Mouse (Mus musculus): Measurements from ENCODE around the gene Olfr62.
A peak's percentile ranks its signal among the peaks of the same experiment; 100 is the strongest.

Gene Olfr62

DNA sequence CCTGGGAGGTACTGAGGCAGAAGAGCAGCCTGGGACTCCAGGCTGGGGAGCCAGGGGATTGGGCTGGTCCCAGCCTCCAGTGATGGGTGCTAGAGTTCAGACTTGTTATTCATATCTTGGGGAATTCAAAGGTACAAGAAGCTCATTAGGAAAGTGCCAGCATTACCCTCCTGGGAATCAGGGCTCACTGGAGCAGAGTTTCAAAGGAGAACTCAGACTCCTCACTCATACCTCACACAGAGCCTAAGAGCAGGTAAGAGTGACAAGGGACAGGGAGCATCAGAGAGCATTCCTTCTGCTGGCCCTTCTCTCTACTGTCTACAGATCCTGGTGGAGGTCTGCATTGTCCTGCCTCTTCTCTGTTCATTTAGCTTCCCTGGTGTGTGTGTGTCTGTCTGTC lies at the start of gene Olfr62:
Gene Olfr62, plus strand, starts transcription at position 301 of the 400 bp plus-strand sequence.
- DNase-seq (ENCODE audit: low spot score in 2 of 2), result no peak

DNA sequence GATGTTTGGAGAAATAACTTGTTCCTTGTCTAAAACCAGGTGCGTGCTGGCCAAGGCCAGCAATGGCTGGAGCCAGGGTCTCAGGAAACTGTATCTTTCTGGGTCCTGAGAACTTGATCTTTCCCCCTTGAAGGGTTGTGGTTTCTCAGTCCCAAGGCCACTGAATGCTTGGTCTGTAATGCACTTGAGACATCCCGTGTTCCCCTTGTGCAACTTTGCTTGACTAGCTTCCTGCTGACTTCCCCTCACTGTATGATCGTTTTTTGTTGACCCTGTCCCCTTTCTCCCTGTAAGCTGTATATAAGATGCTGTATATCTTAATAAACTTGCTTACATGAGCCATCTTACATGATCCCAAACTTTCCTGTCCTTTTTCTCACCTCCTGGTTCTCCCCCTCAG lies 48.9 kb upstream of the Olfr62 start:
- no peak for DNase-seq (ENCODE audit: low spot score in 2 of 2)

DNA sequence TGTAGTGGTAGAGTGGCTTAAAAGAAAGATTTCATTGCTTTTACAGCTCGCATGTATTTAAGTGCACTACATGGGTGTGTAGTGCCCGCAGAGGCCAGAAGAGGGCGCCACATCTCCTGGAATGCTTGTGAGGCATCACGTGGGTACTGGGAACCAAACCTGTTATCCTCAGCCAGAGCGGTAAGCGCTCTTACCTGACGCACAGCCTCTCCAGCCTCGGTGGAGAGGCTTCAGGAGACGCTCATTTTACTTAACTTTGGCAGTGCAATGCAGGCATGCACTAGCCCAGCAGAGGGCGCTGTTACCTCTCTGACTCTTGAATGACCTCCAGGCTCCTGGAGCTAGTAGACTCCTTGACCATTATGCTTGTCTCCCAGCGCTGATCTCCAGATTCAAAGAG lies 46.1 kb upstream of the Olfr62 start:
- peak in 1 of 2 experiments; percentile 19 for DNase-seq (ENCODE audit: low spot score in 2 of 2)

DNA sequence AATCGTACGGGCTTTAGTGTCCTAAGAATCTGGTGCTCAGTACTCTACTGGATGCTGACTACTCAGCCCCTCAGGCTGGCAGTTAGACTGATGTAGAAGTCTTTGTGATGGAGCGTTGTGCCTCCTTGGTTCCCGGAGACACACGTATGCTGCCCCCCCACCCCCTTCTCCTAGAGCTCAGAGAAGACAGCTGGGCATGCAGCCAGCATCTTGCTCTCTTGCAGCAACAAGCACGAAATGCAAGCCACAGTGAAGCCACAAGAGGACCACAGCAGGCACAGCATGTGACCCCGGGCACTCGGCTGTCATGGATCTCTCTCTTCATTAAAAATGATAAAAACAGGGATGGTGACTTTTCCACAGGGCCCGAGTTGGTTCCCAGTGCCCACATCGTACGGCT lies 43.3 kb upstream of the Olfr62 start:
- DNase-seq (ENCODE audit: low spot score in 2 of 2), result no peak

DNA sequence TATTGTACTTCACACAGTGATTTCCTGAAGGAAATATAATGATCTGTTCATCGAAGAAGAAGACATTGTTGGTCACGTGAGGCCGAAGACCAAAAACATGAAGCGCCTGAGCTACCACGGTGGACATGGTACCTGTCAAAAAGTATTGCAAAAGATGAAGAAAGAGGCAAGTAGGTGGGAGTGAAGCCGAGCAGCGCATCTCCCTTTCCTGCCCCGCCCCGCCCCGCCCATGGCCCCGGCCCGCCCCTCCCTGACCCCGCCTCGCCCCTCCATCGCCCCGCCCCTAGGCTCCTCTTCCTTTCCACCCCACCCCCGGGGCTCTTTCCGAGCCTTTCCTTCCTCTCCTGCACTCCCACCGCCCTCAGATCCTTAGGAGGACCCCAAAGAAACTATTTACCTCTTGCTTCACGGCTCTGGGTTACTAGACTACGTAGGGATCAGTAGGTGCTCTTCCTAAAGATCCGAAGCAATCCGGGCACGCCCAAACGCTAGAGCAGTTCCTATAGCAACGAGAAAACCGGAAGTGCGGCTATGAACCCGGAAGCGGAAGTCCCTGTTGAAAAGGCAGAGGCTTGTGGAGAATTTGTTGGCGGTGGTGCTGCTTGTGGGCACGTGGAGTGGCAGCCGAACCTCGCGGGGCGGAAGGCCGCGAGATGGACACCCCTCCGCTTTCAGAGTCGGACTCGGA lies 38.3 kb upstream of the Olfr62 start, which contains the start of the genes Cfap57 and Ebna1bp2:
Gene Cfap57, minus strand, starts transcription at position 499 of the 688 bp plus-strand sequence.
Gene Ebna1bp2, plus strand, starts transcription at position 521 of the 688 bp plus-strand sequence.
- DNase-seq (ENCODE audit: low spot score in 2 of 2), result peak; percentile 79 to 83

DNA sequence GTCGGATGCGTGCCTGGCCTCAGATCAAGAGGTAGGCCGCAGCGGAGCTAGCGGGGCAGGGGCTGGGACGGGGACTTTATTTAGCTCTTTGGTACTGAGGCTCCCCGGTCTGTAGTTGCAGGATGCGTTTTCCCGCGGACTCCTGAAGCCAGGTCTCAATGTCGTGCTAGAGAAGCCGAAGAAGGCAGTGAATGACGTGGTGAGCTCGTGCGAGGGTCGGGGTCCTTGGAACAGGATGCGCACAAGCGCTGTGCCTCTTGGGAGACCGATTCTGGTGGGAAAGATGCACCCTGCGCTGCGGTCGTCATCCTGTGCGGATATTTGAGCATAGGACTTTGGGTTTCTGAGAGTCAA lies 37.8 kb upstream of the Olfr62 start:
- DNase-seq (ENCODE audit: low spot score in 2 of 2), result no peak

DNA sequence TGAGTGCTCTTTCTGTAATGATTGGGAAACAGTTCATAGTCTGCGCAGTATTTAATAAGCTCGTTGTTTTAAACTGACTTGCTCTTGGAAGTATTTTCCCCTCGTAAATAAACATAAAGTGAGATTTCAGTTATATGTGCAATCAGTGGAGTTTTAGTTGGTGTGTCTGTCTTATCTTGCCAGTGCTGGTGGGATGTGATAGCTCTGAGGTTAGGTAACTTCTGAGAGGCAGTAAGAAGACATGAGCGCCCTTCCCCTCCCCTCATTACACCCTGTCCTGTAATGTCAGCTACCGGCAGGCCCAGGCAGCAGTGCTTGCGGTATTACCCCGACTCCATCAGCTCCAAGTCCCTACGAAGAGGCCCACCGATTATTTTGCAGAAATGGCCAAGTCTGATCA lies 37.0 kb upstream of the Olfr62 start:
- DNase-seq (ENCODE audit: low spot score in 2 of 2), result no peak

DNA sequence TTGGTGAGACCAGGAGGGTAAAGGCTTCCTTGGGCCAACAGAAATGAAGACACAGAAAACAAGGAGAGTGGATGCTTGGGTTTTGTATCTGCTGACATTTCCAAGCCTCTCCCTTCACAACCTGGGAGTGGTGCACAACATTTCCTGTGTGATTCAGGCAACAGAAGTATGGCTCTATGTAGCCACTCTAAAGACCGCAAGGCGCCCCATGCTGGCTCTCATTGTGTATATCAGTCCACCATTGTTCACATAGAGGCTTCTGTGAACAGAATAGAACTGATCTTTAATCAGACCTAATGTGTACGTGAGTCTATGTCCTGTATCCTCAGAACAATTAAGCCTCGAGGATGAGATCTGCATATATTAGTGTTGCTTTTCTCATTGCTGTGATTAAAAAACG lies 28.5 kb upstream of the Olfr62 start:
- DNase-seq (ENCODE audit: low spot score in 2 of 2), result no peak

DNA sequence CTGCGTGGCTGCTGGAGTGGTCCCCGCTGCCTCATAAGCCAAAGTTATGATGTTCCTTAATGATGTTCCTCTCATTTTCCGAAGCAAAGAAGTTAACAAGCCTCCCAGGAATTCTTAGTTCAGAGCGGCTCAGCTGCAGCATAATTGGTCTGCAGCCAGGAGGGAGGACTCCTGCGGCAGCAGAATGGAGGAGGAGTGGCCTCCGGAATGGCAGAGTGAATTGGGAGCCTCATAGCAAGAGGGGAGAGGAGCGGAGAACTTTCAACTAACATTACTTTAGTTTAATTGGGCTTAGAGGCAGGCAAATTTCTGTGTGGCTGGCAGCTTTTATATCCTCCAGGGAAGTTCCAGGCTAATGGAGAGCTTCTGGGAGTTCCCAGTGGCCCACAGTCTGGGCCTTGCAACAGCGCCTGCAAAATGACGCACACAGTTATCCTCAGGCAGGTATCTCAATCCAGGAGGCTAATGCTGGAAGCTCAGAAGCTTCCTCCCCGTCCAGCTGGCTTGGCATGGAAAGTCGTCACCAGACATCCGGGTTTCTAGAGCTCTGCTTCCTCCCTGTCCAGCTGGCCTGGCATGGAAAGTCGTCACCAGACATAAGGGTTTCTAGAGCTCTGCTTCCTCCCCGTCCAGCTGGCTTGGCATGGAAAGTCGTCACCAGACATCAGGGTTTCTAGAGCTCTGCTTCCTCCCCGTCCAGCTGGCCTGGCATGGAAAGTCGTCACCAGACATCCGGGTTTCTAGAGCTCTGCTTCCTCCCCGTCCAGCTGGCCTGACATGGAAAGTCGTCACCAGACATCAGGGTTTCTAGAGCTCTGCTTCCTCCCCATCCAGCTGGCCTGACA lies 16.2 kb upstream of the Olfr62 start:
- DNase-seq (ENCODE audit: low spot score in 2 of 2), result no peak

DNA sequence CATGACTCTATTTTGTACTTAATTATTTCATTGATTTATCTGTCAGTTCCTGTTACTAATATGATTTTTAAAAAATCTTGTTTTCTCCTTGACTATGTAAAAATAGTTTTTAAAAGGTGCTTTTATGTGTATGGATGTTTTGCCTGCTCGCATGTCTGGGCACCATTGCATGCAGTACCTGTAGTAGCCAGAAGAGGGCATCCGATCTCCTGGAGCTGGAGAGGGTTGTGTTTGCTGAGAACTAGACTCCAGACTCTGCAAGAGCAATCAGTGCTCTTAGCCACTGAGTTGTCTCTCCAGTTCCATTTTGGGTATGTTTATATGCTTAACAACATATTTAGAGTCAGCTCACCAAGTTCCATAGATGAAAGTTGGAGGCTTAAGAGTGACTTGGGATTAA lies 13.5 kb upstream of the Olfr62 start:
- peak; percentile 22 to 51 for DNase-seq (ENCODE audit: low spot score in 2 of 2)

DNA sequence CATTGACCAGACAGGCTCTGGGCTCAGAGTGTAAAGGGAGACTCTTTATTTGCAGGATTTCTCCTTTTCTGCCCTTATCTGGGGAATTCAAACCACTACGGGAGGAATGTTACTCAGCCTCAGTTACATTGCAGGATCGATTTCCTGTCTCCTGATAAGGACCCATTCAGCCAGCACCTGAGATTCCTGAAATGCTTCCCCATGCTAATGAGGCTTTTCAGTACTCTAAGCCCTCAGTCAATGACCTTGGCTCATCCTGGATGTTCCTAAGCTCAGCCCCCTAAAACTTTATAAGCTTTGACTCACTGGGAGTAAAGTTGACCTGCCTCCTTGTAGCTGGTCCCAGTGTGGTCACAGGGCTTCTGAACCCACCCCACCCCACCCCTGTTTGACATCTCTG lies 28.3 kb downstream of the Olfr62 start:
- DNase-seq (ENCODE audit: low spot score in 2 of 2), result no peak

DNA sequence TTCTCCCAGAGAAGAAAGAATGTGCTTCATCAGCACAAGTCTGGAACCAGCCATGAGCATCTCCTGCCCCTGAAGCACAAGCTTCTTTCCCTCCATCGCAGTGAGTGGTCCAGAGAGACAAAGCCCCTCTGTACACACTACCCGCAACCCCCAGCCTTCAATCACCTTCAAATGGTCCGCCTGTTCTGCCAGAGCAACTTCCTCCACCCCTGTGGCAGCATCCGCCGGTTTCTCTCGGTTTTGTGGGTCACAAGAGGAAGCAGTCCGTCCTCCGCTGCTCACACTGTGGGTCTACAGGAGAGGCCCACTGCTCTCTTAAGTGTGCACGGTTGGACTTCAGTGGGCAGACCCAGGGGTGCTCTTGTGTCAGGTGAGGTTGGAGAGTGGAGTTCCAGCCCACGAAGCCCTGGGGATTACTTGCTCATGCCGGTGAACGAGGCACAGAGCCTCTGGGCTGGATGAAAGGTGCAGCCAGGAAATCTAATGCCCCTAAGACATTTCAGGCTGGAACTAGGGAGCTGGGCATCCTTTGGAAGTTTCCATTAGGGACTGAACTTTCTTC lies 33.7 kb downstream of the Olfr62 start, which contains the start of gene Olfr1342:
Gene Olfr1342, minus strand, starts transcription at position 345 of the 562 bp plus-strand sequence.
- no peak for DNase-seq (ENCODE audit: low spot score in 2 of 2)

DNA sequence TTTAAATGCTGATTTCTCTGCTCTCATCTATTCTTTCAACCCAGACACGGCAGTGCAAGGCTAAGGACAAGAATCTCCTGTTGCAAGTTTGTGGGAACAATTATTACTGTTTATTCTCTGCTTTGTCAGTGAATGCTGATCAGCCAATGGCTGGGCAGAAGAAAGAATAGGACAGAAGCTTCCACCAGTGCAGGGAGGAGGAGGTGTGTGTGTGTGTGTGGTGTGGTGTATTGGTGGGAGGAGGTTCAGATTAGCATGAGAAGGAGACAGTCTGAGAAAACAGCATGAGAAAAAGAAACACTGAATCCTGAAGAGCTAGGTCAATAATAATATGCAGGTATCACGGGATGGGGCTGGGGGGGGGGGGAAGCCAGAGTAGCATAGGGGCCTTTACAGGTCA lies 35.1 kb downstream of the Olfr62 start:
- DNase-seq (ENCODE audit: low spot score in 2 of 2), result no peak

DNA sequence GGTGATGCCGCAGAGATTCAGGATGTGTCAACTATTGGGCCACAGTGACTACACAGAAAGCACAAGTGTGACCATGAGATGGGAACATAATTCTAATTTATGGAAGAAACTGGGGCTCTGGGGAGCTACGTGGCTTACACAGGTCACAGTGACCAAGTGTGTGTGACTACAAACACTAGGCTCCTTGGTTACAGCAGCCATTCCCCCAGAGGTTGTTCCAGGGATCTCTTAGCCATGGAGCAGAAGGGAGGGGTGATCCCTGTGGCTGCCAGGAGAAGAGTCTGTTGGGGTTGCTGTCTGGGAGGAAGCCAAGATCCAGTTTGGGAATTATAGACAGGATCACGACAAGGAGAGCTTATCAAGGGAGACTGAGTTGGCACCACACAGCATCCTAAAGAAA lies 44.5 kb downstream of the Olfr62 start, which contains the start of gene Olfr1341:
Gene Olfr1341, plus strand, starts transcription at position 301 of the 400 bp plus-strand sequence.
- DNase-seq (ENCODE audit: low spot score in 2 of 2), result no peak

DNA sequence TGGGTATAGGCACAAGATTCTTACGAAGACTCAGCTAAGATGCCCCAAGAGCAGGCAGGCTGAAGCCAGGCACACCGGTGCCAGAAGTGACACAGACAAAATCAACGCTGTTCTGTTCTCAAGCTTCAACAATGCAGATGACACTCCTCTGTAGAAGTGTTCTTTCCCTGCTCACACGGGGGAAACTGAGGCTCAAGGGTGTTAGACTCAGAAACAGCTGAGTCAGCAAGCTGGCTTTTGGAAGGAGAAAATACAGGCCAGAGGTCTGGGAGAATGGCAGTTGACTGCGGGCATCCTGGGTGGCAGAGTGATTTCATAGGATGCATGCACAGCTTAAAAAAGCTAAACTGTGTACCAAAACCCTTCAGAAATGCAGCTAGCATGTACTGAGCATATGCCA lies 49.3 kb downstream of the Olfr62 start:
- DNase-seq (ENCODE audit: low spot score in 2 of 2), result no peak

DNA sequence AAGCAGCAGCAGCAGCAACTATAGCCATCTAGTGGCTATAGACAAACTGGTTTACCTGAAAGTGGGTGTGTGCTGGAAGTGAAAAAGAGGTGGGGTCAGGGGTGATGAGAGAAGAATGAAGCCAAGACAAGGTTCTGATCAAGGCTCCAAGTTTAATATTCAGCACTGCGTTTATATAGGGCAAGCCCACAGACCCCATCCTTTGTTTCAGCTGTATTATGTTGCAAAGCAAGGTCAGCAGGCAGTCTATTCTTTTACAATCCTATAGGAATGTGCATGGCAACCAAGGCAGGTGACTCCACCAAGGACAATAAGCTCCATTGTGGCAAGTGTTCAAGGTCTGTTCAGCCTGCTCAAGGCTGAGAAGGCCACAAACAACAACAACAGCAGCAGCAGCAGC lies 52.9 kb downstream of the Olfr62 start:
- no peak for DNase-seq (ENCODE audit: low spot score in 2 of 2)
